Mouse (Mus musculus) brain, embryonic 14.5 days (tissue): ENCODE data around the gene Rad51b. TPM values are rescaled to one million over a fixed set of nuclear protein-coding genes. Genes with fewer than 3 reads are reported as not detected.

ENCODE experiments used
- DNase-seq: peaks from one replicate; pipeline ENCODE4 v3.0.0-alpha.2; 2011; ENCODE audit warnings: low read depth
- CTCF ChIP-seq: fragments of 200-500 bp; IDR thresholded peaks from 2 replicates; pipeline ENCODE4 v1.5.1; 2012; ENCODE audit warnings: inconsistent platforms, mild to moderate bottlenecking, moderate library complexity, borderline replicate concordance; ENCODE audit not compliant: insufficient read depth, insufficient read length; ENCODE audit errors: extremely low read depth
- POLR2A ChIP-seq: fragments of 200-500 bp; IDR thresholded peaks from 2 replicates; pipeline ENCODE4 v1.6.1; 2012; ENCODE audit warnings: mild to moderate bottlenecking, inconsistent platforms, borderline replicate concordance; ENCODE audit not compliant: poor library complexity, insufficient read depth, insufficient read length, severe bottlenecking; ENCODE audit errors: extremely low read depth
- polyA plus RNA-seq: library from polyadenylated mRNA; depleted of rRNA; stranded (reverse); fragments of >200 nt; gene quantifications from 2 replicates; pipeline ENCODE4 v1.2.3, GENCODE M21; 2012

Rad51b gene
- polyA plus RNA-seq, 1 experiment, result 1.1 TPM

- no peak for TF ChIP-seq CTCF
- no peak for TF ChIP-seq POLR2A
These were observed 330.5 kb downstream of the Rad51b start for GRCm38 (mm10) chr12:79627351-79628120.

DNA sequence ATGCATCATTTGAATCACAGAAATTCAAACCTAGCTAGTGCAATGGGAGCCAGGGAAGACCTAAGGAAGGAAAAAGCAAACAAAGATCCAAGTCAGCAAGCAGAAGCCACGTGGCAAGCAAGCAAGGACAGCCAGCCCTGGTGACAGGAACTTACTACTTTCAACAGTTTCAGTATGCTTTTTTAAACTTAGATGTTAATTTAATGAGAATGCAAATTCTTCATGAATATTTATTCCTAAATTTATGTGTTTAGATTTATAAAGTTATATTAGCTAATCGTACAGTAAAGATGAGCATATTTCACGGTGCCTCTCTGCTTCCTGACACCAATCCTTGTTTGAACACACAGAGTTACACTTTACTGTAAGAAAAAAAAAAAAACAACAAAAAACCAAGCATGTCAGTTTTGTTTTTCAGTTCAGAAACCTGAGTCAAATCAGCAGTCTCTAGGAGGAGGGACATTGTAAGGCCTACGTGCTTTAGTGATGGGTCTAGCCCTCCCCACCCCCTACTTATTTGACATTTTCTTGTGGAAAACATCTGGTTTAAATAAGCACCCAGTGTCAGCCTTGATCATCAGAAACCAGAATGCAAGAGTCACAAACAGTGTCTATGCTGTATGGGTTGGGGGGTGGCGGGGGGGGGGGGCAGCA, 331.2 kb downstream of the Rad51b start:
- TF ChIP-seq POLR2A (no peak), CTCF (no peak)
- no peak for DNase-seq

More at GRCm38 (mm10) chr12:79627351-79628120, 330.5 kb downstream of the Rad51b start:
- no peak for DNase-seq

GRCm38 (mm10) chr12:79629945-79630850, 333.1 kb downstream of the Rad51b start:
- no peak for TF ChIP-seq CTCF
- TF ChIP-seq POLR2A, result no peak
- no peak for DNase-seq

- no peak for DNase-seq
- TF ChIP-seq CTCF (no peak), POLR2A (no peak)
These were observed 336.5 kb downstream of the Rad51b start for GRCm38 (mm10) chr12:79633458-79634106.

DNA sequence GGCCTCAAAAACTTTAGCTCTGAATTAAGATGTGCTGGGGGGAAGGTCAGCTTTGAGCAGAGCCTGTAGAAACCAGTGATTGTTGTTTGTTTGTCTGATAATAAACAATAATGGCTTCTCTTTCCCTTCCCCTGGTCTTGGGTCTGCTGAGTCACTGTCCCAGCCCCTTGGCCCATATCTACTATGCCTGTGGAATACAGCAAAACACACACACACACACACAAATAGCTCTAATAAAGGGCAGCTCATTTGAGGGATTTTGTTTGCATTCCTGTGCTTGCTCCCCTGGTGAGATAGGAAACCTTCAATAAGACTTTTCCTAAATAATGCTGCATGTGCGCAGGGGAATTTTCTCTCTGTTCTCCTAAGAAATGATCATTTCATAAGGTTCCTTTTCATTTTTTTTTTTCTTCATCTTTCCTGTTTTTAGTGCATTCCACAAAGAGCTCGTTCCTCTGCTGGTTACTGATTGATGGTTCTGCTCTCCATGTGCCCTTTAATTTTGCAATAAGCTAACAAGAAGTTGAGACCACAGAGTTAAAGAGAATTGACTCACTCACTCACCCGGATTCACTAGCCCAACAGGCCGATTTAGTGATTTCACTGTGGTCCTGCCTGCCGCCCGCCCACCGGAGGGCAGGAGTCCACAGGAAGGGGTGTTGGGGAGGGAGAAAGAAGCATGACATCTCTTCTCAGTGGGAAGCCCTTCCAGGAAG, 344.6 kb downstream of the Rad51b start:
- DNase-seq, result no peak
- TF ChIP-seq CTCF (no peak), POLR2A (no peak)

- DNase-seq, result no peak
- TF ChIP-seq POLR2A, result no peak
- TF ChIP-seq CTCF, result no peak
These were observed 345.6 kb downstream of the Rad51b start for GRCm38 (mm10) chr12:79642715-79643114.

- TF ChIP-seq POLR2A (no peak), CTCF (no peak)
- no peak for DNase-seq
These were observed 348.6 kb downstream of the Rad51b start for GRCm38 (mm10) chr12:79645656-79646055.

- DNase-seq, result no peak
- TF ChIP-seq POLR2A (no peak), CTCF (no peak)
These were observed 349.6 kb downstream of the Rad51b start for GRCm38 (mm10) chr12:79646646-79647164.

- no peak for DNase-seq
- TF ChIP-seq CTCF (no peak), POLR2A (no peak)
These were observed 350.3 kb downstream of the Rad51b start for GRCm38 (mm10) chr12:79647382-79647781.

- TF ChIP-seq CTCF (no peak), POLR2A (no peak)
- DNase-seq, result no peak
These were observed 350.9 kb downstream of the Rad51b start for GRCm38 (mm10) chr12:79647976-79648375.

- TF ChIP-seq POLR2A, result no peak
These were observed 352.0 kb downstream of the Rad51b start for GRCm38 (mm10) chr12:79648812-79649700.

More at GRCm38 (mm10) chr12:79648812-79649700, 352.0 kb downstream of the Rad51b start:
- no peak for DNase-seq
